Mouse (Mus musculus) forelimb bud, embryonic 11.5 days (tissue): ENCODE measurements at regions not wholly inside any gene's neighbourhood (a gene's known extent, or its start where the extent isn't known, plus 50 kb on each side); places are given as distances from the start of the nearest gene placed in this dataset.
A peak's percentile ranks its signal among the peaks of the same experiment; 100 is the strongest.

Experiments used
- DNase-seq: peaks from one replicate; pipeline ENCODE4 v3.0.0-alpha.2; 2012; ENCODE audit warnings: low read depth, low spot score

DNA sequence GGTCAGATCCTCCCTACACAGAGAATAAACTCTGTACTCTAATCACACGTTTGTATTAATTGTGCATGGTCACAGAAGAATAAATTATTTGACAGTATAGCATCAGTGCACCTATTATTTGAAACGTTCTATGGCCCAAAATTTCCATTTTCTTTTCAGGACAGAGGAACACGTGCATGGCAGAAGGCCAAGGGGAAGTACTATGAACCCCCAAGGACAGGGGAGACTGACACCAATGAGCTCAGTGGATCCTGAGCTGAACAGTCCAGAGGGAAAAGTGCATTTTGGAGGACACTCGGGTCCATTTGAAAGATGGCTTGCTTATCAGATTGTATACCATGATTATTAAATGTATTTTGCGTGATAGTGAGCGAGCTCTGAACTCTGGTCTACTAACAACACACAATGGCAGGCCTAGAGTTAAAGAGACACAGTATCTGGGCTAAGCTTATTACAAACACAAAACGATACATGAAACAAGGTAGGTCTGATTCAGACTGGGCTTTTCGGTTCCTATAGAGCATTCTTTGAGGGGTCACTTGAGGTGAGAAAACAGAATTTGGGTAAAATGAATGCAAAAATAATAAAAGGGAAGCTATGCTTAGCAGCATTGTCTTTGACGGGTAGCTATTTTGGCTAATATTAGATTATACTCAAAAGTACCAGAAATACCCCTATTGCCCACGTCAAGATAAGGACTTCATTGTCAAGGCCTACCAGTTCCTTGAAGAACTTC lies 1431.7 kb downstream of the Slc22a22 start:
- no peak for DNase-seq

DNA sequence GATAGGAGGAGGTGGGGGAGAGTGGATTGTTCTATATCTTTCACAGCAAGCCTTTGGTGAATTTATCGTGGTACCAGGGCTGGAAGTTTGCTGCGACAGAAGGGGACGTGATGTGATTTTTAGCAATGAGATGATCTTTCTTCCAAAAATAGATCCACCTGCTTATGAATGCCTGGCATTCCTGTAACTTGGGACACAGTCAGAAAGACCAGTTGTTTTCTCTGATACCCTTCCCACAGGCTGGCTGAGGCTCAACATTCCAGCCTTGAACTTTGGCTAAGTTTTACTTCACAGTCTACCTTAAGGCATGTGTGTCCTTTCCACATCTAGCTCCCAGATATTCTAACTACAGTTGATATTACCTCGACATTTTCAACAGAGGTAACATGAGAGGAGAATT lies 1434.1 kb downstream of the Slc22a22 start:
- no peak for DNase-seq

DNA sequence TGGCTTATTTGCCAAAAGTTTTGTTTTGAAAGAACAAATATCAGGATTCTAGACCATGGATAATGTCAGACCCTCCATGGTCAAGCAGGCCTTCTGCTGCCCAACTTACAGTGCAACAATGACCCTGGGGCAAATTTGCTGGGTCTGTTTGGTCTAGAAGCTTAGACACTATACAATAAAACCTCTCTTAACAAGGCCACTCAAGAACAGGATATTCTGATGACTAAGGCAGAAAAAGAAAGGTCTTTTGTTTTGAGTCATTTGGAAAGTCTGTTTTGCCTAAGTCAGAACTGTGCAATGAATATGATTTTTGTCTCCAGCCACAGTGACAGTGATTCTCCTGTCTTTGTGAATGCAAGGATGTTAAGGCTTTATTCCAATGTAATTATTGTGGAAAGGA lies 1435.0 kb downstream of the Slc22a22 start:
- no peak for DNase-seq

DNA sequence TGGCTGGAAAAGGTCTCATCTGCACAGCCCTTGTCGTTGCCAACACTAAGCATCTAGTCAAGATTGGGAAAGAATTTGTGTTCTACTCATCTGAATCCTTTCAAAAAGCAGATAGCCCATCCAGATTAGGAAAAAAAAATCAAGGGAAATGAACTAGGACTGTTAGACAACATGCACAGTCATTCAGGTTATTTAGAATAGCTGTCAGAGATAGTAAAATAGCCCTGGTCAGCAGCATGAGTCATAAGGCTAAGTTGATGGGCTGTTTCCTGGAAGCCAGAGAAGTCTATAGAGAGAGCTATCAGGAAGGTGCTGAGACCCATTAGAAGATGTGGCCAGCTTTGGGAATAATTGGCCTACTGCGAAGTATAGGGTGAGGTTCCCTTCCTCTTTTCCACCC lies 1447.4 kb downstream of the Slc22a22 start:
- no peak for DNase-seq

DNA sequence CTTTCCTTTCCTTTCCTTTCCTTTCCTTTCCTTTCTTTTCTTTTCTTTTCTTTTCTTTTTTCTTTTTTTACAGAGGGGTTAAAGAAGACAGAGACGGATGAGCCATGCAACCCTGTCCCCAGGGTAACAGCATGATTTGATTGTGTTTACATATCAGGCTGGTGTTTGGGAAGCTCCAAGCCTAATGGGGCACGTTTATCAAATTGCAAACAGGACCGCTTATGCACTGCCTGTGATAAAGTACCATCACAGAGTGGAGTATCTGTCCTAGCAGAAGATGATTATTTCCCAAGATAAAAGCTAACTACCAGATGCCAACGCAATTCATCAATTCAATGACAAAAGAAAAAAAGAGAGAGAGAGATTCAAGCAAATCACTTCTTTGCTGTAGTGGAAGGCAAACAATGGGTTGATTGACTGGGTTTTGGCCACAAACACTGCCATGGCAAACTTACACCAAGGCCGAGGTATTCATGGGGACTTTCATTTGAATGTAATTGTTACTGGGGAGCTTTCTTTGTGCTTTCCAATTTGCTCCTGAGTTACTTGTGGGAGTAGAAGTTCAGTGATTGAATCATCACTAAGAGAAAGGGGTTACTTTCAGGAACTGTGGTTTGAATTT lies 1450.1 kb downstream of the Slc22a22 start:
- no peak for DNase-seq

DNA sequence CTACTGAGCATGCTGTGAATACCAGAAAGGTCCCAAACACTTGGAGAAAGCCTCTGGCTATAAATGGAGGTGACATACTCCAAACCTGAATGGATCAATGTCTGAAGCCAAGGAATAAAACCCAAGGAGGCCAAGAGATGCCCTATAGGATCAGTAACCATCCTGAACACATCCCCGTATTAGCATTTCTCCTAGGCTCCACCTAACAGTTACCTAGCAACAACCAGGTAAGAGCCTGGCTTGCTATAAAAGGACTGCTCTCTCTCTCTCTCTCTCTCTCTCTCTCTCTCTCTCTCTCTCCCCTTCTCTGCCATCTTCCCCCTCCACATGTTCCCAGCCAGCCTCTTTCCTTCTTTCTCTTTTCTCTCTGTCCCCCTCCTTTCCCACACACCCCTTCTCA lies 1452.7 kb downstream of the Slc22a22 start:
- DNase-seq: no peak

DNA sequence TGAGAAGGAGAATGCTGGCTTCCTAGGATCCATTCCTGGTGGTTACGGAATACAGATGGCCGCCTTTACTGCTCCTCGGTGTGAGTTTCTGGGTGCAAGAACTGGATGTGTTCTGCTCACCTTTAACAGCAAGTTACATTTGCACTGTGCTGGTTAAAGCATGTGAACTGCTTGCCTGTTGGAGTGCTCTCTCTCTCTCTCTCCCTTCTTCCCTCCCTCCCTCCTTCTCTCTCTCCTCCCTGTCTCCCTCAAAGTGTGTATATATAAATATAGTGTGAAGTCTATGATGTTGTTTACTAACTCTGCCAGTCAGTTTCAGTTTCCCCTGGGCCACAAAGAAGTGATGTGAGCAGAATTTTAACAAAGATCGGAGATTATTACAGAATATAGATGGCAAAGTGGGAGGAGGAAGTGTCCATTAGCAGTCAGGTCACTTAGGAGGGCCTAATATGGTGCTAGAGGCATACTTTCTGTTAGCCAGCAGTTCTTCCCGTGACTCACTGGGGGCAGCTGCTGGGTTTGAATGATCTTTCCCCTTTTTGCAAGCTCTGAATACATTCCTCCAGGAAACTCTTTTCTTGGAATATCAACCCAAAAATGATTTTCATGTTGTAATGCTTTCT lies 1453.5 kb downstream of the Slc22a22 start:
- no peak for DNase-seq

DNA sequence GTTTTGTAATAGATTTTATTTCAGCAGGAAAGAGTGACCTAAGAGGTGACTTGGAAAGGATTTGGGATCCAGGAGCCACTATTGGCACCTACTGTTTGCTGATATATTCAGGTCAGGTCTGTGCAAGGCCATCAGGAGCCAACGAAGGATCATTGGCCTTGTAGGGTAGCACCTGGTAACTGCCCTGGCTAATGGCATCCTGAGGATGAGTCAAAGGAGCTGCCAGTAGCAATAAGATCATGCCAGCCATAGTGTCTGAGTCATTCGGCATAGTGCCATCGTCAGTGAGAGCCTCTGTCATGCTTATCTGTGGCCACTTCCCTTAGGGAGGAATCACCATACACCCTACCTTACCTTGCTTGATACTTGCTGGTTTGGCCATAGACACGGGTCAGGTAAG lies 1455.1 kb downstream of the Slc22a22 start:
- DNase-seq: no peak

DNA sequence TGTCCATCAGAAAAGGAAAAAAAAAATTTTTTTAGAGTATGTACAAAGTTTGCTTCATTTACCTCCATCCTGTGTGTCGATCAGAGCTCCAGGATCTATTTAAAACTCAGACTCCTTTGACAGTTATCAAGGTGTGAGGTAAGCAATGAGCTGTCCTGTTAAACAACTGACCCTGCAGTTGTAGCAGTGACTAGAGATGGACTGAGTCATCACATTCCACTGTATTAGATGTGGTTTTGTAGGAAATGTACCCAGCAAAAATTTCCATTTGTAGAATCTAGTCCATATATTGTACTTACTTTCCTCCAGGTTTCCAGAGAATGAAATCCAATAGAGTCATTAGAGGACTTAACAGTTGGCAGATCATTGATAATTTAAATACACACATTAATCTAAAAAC lies 1459.3 kb downstream of the Slc22a22 start:
- no peak for DNase-seq

DNA sequence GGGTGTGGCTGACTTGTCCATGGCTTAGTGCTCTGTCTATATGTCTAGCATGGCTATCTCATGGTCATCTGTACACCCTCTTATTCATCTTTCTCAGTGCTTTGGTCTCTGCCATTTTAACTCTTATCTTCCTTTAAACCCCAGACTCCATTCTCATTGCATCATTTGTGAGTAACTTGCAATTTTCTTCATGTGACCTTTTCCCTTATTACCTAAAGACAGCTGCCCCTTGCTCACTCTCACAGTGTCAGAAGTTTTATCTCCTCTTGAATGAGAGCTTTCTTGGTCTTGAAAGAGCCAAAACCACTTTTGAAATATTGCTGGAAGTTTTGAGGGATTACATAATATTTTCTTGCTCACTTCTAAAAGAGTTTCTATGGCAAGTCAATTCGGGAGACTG lies 1459.9 kb downstream of the Slc22a22 start:
- no peak for DNase-seq

DNA sequence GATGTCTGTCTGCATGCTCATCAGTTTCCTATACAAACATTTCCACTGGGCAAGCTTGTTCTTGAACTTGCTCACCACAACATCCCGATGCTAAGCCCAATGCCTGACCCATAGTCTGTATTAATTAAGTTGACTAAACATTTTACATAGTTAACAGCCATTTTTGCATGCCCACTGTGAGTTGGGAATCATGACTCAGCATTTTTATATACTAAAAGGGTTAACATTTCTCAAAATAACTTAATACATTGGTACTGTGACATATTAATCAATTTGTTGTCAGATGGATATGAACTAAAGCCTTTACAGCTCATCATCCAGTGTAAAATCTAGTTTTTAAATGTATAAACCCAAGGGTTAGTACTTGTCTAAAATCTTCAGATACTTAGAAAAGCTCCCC lies 1461.4 kb downstream of the Slc22a22 start:
- DNase-seq: no peak

DNA sequence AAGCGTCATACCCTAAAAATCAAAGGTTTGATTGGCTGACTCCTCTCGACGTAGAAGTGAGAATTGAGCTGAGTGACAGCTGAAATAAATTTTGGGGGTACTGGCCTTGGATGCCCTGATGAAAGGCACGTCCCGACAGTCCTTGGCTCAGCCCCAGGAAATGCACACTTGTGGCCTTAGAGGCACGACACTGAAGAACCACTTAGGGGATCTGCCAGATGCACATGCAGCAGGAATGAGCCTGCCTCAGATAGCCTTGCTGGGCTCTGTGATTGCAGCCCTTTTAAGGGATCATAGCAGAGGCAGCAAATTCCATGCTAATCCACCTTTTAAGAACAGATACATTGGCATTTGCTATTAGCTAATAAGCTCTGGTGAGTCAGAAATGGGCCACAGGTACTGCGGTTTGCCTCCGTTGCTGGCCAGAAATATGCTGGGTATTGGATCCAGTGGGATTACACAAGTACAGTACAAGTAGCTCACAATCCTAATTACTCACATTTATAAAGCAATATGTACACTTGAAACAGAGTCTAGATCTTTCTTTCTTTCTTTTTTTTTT lies 1463.3 kb downstream of the Slc22a22 start:
- no peak for DNase-seq

DNA sequence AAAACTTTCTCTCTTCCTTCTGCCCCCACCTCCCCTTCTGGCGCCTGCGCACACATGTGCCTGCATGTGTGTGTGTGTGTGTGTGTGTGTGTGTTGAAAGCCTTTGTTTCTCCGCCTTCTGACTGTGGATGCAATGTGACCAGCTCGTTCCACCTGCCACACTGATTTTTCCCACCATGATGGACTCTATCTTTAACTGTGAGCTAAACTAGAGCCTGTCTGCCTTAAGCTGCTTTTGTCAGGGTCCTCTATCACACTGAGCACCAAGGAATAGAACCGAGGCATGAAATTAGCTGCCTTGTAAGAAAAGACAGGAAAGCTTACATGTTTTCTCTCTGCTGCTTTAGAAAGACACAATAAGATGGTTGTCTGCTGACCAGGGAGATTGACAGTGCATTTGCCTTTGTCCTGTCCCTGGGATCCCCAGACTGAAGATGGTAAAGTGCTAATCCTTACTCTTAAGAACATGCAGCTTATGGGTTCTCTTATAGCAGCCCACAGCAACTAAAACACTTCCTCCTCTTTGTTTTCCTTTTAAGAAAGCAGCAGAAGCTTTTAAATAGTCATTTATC lies 1468.7 kb downstream of the Slc22a22 start:
- DNase-seq: no peak

DNA sequence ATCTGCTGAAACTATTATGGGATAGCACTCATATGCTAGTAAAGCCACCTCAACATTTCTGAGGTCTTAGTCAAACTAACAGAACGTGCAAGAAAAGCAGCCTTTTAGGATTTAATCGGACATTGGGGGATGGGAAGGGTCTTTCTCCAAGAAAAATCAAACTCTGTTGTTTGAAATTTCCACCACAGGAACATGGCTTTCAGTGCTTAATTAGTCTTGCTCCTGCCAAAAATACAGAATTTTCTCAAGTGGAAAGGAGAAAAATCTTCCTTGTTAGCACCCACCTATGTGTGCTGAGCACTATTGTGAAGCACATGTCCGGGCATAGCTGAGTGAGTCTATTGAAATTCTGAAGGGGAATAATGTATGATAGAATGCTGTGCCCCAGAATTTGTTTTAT lies 1470.0 kb downstream of the Slc22a22 start:
- DNase-seq: no peak

DNA sequence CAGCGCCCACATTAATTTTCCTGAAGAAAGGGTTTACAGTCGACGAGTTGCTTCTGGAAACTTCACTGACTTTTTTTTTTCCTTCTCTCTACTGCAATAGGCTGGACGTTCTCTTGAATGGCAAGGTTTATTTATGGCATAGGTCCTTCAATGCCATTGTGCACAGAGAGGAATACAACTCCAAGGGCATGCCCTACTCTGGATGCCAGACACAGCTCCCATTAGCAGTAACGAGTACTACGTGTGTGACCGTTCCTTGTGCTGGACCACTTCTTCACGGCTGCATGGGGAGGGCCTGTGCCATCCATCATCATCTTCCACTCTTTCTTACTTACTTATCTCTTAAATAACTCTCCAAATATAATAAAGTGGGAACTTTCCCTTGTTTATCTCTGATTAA lies 1472.1 kb downstream of the Slc22a22 start:
- DNase-seq: no peak

DNA sequence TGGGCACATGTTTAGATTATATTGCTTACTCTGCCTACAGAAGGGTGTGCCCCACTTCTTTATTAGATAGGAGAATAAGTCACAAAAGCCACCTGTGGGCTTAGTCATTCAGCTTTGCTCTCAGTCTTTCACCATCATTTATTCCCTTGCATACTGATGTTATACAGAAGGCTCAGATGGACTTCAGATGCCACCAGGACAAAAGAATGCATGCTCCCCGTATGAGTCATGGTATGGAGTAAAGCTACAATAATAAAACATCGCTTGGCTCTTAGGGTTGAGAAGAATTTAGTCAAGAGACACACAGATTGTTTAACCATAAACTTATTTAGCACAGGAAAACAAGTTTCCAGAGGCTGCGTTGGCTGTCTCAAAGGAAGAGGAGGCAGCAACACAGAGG lies 1473.5 kb downstream of the Slc22a22 start:
- no peak for DNase-seq

DNA sequence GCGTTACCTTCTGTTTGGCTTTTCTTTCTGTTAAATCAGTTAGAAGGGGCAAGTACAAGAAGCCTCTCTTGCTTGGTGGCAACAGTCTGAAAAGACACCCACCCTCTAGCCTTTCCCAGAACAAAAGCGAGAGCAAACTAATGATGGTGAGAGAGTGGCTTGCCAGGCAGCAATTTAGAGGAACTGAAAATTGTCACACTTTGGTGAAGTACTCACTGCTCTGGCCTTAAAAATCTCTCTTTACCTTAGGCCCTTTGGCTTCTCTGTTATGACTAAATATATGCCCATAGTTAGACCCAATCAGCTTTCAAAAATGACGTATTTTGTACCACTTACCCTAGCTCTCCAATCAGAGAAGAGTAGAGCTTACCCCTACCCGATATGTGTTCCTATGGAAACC lies 1477.8 kb downstream of the Slc22a22 start:
- no peak for DNase-seq

DNA sequence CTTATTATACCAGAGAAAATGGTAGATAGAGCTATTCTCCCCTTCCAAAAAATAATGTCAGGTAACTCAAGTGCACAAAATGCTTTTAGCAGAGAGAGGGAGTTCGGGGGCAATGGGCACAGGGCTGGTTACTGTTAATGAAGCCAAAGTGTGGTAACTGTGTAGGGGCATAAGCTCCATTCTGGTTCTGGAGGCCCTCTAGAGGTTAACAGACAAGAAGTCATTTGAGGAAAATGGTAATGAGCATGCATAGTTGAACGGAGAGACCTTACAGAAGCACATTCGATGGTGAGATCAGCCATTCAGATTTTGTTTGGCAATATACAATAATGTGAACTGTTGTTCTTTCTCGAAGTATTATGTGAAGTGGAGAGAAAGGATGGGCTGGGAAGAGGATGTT lies 1479.4 kb downstream of the Slc22a22 start:
- no peak for DNase-seq

DNA sequence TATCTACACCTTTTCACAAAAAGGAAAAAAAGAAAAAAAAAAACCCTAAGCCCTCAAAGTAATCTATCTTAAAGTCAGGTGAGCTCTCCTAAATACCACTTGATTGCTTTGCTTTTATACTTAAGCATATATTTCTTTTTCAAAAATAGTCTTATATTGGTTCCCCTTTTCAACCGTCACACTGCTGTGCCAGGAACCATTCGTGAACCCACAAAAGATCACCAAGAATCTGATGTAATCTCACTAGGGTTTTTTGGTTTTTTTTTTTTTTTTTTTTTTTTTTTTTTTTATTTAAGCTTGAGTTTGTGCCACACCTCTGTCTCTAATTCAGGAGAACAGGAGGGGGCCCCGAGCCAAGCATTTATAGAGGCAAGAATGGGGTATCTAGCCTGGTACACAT lies 1482.7 kb downstream of the Slc22a22 start:
- DNase-seq: no peak

DNA sequence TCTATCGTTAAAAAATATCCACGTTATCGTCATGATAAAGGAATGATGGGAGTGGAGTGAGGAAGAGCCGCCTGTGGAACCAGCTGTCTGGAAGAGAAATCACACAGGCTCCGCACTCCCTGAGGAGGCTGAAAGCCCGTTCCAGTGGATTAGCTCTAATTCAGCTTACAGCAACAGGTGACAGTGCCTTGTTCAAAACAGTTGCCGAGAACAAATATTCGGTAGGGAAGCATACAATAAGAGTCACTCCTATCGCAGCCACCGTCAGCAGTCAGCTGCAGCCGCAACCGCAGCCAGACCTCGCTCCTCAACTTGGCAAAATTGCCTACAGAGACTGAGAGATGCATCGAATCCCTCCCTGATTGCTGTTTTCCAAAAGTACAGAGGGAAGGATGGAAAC lies 1501.6 kb downstream of the Slc22a22 start:
- DNase-seq: no peak

DNA sequence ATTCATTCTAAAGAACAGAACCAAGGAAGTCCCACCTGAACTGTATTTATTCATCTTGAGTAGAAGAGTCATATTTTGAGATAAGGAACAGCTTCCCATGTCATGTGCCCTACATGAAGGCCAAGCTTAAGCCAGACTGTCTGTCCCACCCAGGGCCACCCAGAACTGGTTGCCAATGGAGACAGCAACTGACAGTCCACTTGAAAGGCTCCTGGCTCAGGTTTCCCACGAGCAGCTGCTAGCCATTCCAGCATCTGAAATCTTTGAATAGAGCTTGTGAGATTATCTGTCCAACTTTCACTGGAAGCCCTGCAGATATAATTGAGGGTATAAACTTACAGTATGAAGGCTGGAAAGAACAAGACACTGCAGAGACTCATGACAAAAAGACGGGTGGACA lies 1510.6 kb downstream of the Slc22a22 start:
- peak; percentile 4 for DNase-seq

DNA sequence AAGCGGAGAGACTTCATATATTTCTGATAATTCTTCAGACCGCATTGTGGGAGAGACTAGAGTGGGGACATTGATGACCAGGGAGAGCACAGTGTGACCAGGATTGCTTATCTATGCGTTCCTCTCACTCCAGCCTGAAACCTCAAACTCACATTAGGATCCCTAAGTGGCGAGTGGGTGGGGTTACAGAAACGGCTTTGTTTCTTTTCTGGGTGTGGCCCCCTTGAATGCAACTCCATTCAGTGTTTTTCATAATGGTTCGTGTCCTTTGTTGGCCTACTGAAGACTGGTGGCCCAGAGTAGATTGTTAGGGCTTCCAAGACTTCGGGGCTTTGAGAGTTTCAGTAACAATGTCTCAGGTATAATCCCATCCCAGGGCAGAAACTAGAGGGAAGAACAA lies 1512.1 kb downstream of the Slc22a22 start:
- DNase-seq: no peak

DNA sequence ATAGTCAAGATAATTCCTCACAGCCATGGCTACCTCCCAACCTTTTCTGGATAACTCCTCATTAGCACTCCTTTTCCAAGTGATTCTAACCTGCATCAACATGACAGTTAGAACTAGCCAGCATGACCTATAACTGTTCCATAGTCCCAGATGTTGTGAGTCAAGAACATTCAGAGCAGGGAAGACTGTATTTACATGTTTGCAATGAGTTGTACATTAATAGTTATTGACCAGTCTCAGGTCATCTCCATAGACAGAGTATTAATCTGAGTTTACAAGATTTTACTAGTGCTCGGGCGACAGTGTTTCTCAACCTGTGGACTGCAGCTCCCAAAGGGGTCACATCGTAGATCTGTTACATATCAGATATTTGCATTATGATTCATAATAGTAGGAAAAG lies 1515.3 kb downstream of the Slc22a22 start:
- DNase-seq: no peak
